Mouse (Mus musculus) G1E-ER4 (cell line): ENCODE measurements around the gene Mpnd. TPM values are rescaled to one million over a fixed set of nuclear protein-coding genes. Genes with fewer than 3 reads are reported as not detected.

Source experiments
- GATA1 ChIP-seq: IDR thresholded peaks from one replicate; pipeline ENCODE4 v1.8.0; 2012; ENCODE audit warnings: low read length, inconsistent platforms
- polyA plus RNA-seq: library from polyadenylated mRNA; stranded (reverse); fragments of >175 nt; gene quantifications from 2 replicates; pipeline ENCODE4 v1.2.3, GENCODE M21; 2012

Gene Mpnd
- polyA plus RNA-seq, 1 experiment: 37.9 TPM

GRCm38 (mm10) chr17:55969560-55969959 is 36.0 kb upstream of the Mpnd start:
- no peak for TF ChIP-seq GATA1

GRCm38 (mm10) chr17:55969966-55970891 is 35.3 kb upstream of the Mpnd start, which contains the start of gene Shd:
TSS of gene Shd (plus strand) at chr17:55970467.
- no peak for TF ChIP-seq GATA1

GRCm38 (mm10) chr17:55971453-55971852 is 34.1 kb upstream of the Mpnd start:
- no peak for TF ChIP-seq GATA1

- no peak for TF ChIP-seq GATA1
Measured at GRCm38 (mm10) chr17:55976255-55976862, 29.2 kb upstream of the Mpnd start.

- TF ChIP-seq GATA1: no peak
Measured at GRCm38 (mm10) chr17:55977301-55977700, 28.2 kb upstream of the Mpnd start.

GRCm38 (mm10) chr17:55986030-55986961 is 19.2 kb upstream of the Mpnd start, which contains the start of gene Fsd1:
TSS of gene Fsd1 (plus strand) at chr17:55986509.
- no peak for TF ChIP-seq GATA1

- no peak for TF ChIP-seq GATA1
Measured at GRCm38 (mm10) chr17:55990278-55990898, 15.1 kb upstream of the Mpnd start.

- TF ChIP-seq GATA1: no peak
Measured at GRCm38 (mm10) chr17:55996007-55996406, 9.5 kb upstream of the Mpnd start.

- no peak for TF ChIP-seq GATA1
Measured at GRCm38 (mm10) chr17:55999794-56000499, 5.6 kb upstream of the Mpnd start.

- no peak for TF ChIP-seq GATA1
Measured at GRCm38 (mm10) chr17:56003000-56003399, 2.5 kb upstream of the Mpnd start.

GRCm38 (mm10) chr17:56006956-56007355 is 1.4 kb downstream of the Mpnd start:
- no peak for TF ChIP-seq GATA1

GRCm38 (mm10) chr17:56007444-56008355 is 2.2 kb downstream of the Mpnd start:
- TF ChIP-seq GATA1: no peak

GRCm38 (mm10) chr17:56008356-56009087 is 3.0 kb downstream of the Mpnd start:
- TF ChIP-seq GATA1: no peak
